9 mouse cellular contexts compared by ENCODE assay signal in genomic region chr17:34998526-34999430, GRCm38 (mm10). TPM values are rescaled to one million over a fixed set of nuclear protein-coding genes. Genes with fewer than 3 reads are reported as not detected.
DNase-seq lines count a peak whose midpoint lies in the region; ATAC-seq and TF ChIP-seq lines count a peak whose summit lies in the region.
"Had no signal": no experiment of that assay in that cellular context is flagged by ENCODE, and none has a peak within 500 bp of the region (broad histone marks: within the 10 kb centered on the region; RNA-seq: fewer than 3 reads in every experiment).

No protein-coding gene starts in this region.

- H3K27ac ChIP-seq in kidney, embryonic 15.5 days = no peak overlapping the region
- H3K27ac ChIP-seq in ES-E14 (ENCODE audit: insufficient read depth, low read depth, low read length, poor library complexity, severe bottlenecking) = 0 out of 2 replicates have a peak overlapping the region, but pooled peaks have one; percentile 8
- peak overlapping the region; percentile 79; the same call in 1 of the 2 replicates for H3K27ac ChIP-seq in embryonic facial prominence, embryonic 15.5 days (replicated peaks)
- H3K27ac ChIP-seq in liver, embryonic 13.5 days = peak overlapping the region; percentile 97

- H3K4me1 ChIP-seq in kidney, embryonic 15.5 days = peaks cover 51% of the 10 kb centered on the region
- peaks cover 13 to 18% of the 10 kb centered on the region in 2 experiments for H3K4me1 ChIP-seq in ES-E14 (ENCODE audit: control insufficient read depth in 2 of 2, insufficient read depth in 2 of 2, low read length in 2 of 2, poor library complexity in 1 of 2)
- peaks cover 44% of the 10 kb centered on the region for H3K4me1 ChIP-seq in embryonic facial prominence, embryonic 15.5 days
- peaks cover 66% of the 10 kb centered on the region for H3K4me1 ChIP-seq in liver, embryonic 13.5 days (replicated peaks)

- H3K4me2 ChIP-seq in kidney, embryonic 15.5 days = peak overlapping the region; percentile 96
- H3K4me2 ChIP-seq in embryonic facial prominence, embryonic 15.5 days (replicated peaks) = peak overlapping the region; percentile 95
- peak overlapping the region; percentile 85 for H3K4me2 ChIP-seq in liver, embryonic 13.5 days

- 92% methylated on average over 15 of the region's 15 CpGs for WGBS in kidney, embryonic 15.5 days
- WGBS in embryonic facial prominence, embryonic 15.5 days = 90% methylated on average over 15 of the region's 15 CpGs
- WGBS in liver, embryonic 13.5 days (ENCODE audit: insufficient replicate concordance) = 71% methylated on average over 15 of the region's 15 CpGs

- no peaks in the 10 kb centered on the region for H3K9me3 ChIP-seq in kidney, embryonic 15.5 days (replicated peaks)
- no peaks in the 10 kb centered on the region for H3K9me3 ChIP-seq in ES-E14 (ENCODE audit: control insufficient read depth, insufficient read depth, low read depth, low read length)
- no peaks in the 10 kb centered on the region for H3K9me3 ChIP-seq in embryonic facial prominence, embryonic 15.5 days (replicated peaks)
- H3K9me3 ChIP-seq in liver, embryonic 13.5 days (replicated peaks) = no peaks in the 10 kb centered on the region

- ATAC-seq in kidney, embryonic 15.5 days (replicated peaks; ENCODE audit: low FRiP score) = no peak
- ATAC-seq in embryonic facial prominence, embryonic 15.5 days (ENCODE audit: insufficient number of reproducible peaks, low FRiP score, low TSS enrichment, low read depth) = no peak
- ATAC-seq in liver, embryonic 13.5 days (ENCODE audit: low read depth) = no peak

- no peaks in the 10 kb centered on the region for H3K27me3 ChIP-seq in kidney, embryonic 15.5 days
- no peaks in the 10 kb centered on the region for H3K27me3 ChIP-seq in embryonic facial prominence, embryonic 15.5 days
- H3K27me3 ChIP-seq in liver, embryonic 13.5 days = no peaks in the 10 kb centered on the region

- in situ Hi-C loops in ES-E14 (cut with MboI; ENCODE audit: low sequenced_read_pairs in 2 of 2, unreplicated experiment in 2 of 2) = no loop called here

- DNase-seq in kidney, adult 8-10 months = no peak
- no peak for DNase-seq in ES-E14 (ENCODE audit: low read depth, low spot score)
- no peak for DNase-seq in liver, embryonic 13.5 days
- DNase-seq in right cerebral cortex, postnatal 4 days = no peak
- no peak for DNase-seq in urinary bladder, postnatal 4 days (ENCODE audit: low spot score in 2 of 2)
- no peak for DNase-seq in adrenal gland, postnatal 4 days (ENCODE audit: low spot score in 2 of 2)

- H3K9ac ChIP-seq in kidney, embryonic 15.5 days = no peak overlapping the region
- peak overlapping the region; percentile 86 for H3K9ac ChIP-seq in ES-E14 (ENCODE audit: insufficient read depth, low read depth, low read length, poor library complexity, severe bottlenecking)
- no peak overlapping the region for H3K9ac ChIP-seq in embryonic facial prominence, embryonic 15.5 days
- peak overlapping the region; percentile 86 for H3K9ac ChIP-seq in liver, embryonic 13.5 days

- H3K36me3 ChIP-seq in kidney, embryonic 15.5 days = peaks cover 34% of the 10 kb centered on the region
- H3K36me3 ChIP-seq in ES-E14 (ENCODE audit: control insufficient read depth, insufficient read depth, low read length, poor library complexity, severe bottlenecking) = peaks cover 12% of the 10 kb centered on the region
- peaks cover 19% of the 10 kb centered on the region for H3K36me3 ChIP-seq in embryonic facial prominence, embryonic 15.5 days
- H3K36me3 ChIP-seq in liver, embryonic 13.5 days = peaks cover 39% of the 10 kb centered on the region

- peak overlapping the region; percentile 82; the same call in 1 of the 2 replicates for H3K4me3 ChIP-seq in kidney, embryonic 15.5 days (replicated peaks)
- H3K4me3 ChIP-seq in ES-E14 (ENCODE audit: insufficient read depth in 1 of 2, low read depth in 1 of 2, low read length in 2 of 2, poor library complexity in 1 of 2, severe bottlenecking in 1 of 2) = peak overlapping the region; percentile 58 to 68; a peak in 3 of 4 replicates
- peak overlapping the region; percentile 89; the same call in 1 of the 2 replicates for H3K4me3 ChIP-seq in embryonic facial prominence, embryonic 15.5 days (replicated peaks)
- peak overlapping the region; percentile 79 for H3K4me3 ChIP-seq in liver, embryonic 13.5 days (replicated peaks)

TF ChIP-seq in ES-E14, 5 proteins besides CTCF, POLR2A, EP300 and RAD21:
- TF ChIP-seq CHD2 (IDR thresholded peaks at IDR 0.05; ENCODE audit: low read depth, low read length) (no peak), HCFC1 (IDR thresholded peaks at IDR 0.05; ENCODE audit: borderline replicate concordance, insufficient read depth, low read length) (no peak), ZNF384 (IDR thresholded peaks at IDR 0.05; ENCODE audit: low read depth, low read length) (no peak)

RNA-seq across cellular contexts. Expression of gene Vars, which starts 2.0 kb away (rescaled TPM):
- polyA plus RNA-seq in kidney, embryonic 15.5 days (2015; fragmentation: Nextera tagmentation; extraction: Ambion mirVana) = 128 and 140 TPM in 2 replicates
- 303 and 453 TPM in 2 replicates for total RNA-seq in ES-E14 (2012; rRNA removed)
- 108 and 114 TPM in 2 replicates for polyA plus RNA-seq in embryonic facial prominence, embryonic 15.5 days (2015; fragmentation: Nextera tagmentation; extraction: Ambion mirVana)
- 110 and 112 TPM in 2 replicates for polyA plus RNA-seq in liver, embryonic 13.5 days (2015; fragmentation: Nextera tagmentation; extraction: Ambion mirVana)
- 10 to 100 TPM; 77.9 to 89.1 TPM for total RNA-seq in adrenal gland, postnatal 4 days (2021)

RNA-seq across cellular contexts. Expression of gene Lsm2, which starts 17.1 kb away (rescaled TPM):
- 229 and 231 TPM in 2 replicates for polyA plus RNA-seq in kidney, embryonic 15.5 days (2015; fragmentation: Nextera tagmentation; extraction: Ambion mirVana)
- 52.1 and 64.4 TPM in 2 replicates for total RNA-seq in ES-E14 (2012; rRNA removed)
- polyA plus RNA-seq in embryonic facial prominence, embryonic 15.5 days (2015; fragmentation: Nextera tagmentation; extraction: Ambion mirVana) = 163 and 173 TPM in 2 replicates
- polyA plus RNA-seq in liver, embryonic 13.5 days (2015; fragmentation: Nextera tagmentation; extraction: Ambion mirVana) = 163 and 178 TPM in 2 replicates
- total RNA-seq in adrenal gland, postnatal 4 days (2021) = 10 to 100 TPM; 50.5 to 54.8 TPM

RNA-seq across cellular contexts. Expression of gene Vwa7, which starts 17.6 kb away (rescaled TPM):
- polyA plus RNA-seq in kidney, embryonic 15.5 days (2015; fragmentation: Nextera tagmentation; extraction: Ambion mirVana) = 0.19 and 0.29 TPM in 2 replicates
- total RNA-seq in ES-E14 (2012; rRNA removed) = 0.21 and 0.31 TPM in 2 replicates
- 0.43 and 0.58 TPM in 2 replicates for polyA plus RNA-seq in embryonic facial prominence, embryonic 15.5 days (2015; fragmentation: Nextera tagmentation; extraction: Ambion mirVana)
- 0.08 TPM in 2 replicates for polyA plus RNA-seq in liver, embryonic 13.5 days (2015; fragmentation: Nextera tagmentation; extraction: Ambion mirVana)
- 1 to 10 TPM; 1.2 to 1.5 TPM for total RNA-seq in adrenal gland, postnatal 4 days (2021)

RNA-seq across cellular contexts. Expression of gene Hspa1l, which starts 26.3 kb away (rescaled TPM):
- 0.81 and 1.6 TPM in 2 replicates for polyA plus RNA-seq in kidney, embryonic 15.5 days (2015; fragmentation: Nextera tagmentation; extraction: Ambion mirVana)
- total RNA-seq in ES-E14 (2012; rRNA removed) = 0.45 and 0.48 TPM in 2 replicates
- polyA plus RNA-seq in embryonic facial prominence, embryonic 15.5 days (2015; fragmentation: Nextera tagmentation; extraction: Ambion mirVana) = 0.71 and 0.77 TPM in 2 replicates
- polyA plus RNA-seq in liver, embryonic 13.5 days (2015; fragmentation: Nextera tagmentation; extraction: Ambion mirVana) = 0.10 and 0.34 TPM in 2 replicates
- total RNA-seq in adrenal gland, postnatal 4 days (2021) = 1 to 10 TPM in 1 of 2 experiments, under 1 TPM in 1; 0.39 to 1.3 TPM
- total RNA-seq: megakaryocyte progenitor cell, adult 5-6 weeks had no signal

RNA-seq across cellular contexts. Expression of gene Hspa1a, which starts 26.8 kb away (rescaled TPM):
- 7.8 and 8.4 TPM in 2 replicates for polyA plus RNA-seq in kidney, embryonic 15.5 days (2015; fragmentation: Nextera tagmentation; extraction: Ambion mirVana)
- total RNA-seq in ES-E14 (2012; rRNA removed) = 5.8 and 5.9 TPM in 2 replicates
- 19.5 and 19.7 TPM in 2 replicates for polyA plus RNA-seq in embryonic facial prominence, embryonic 15.5 days (2015; fragmentation: Nextera tagmentation; extraction: Ambion mirVana)
- polyA plus RNA-seq in liver, embryonic 13.5 days (2015; fragmentation: Nextera tagmentation; extraction: Ambion mirVana) = 2.1 and 2.3 TPM in 2 replicates
- 10 to 100 TPM; 12.6 to 14.5 TPM for total RNA-seq in adrenal gland, postnatal 4 days (2021)

Comparison
In these comparisons a context has a peak if more than half of its experiments do, and no peak if none do; other contexts are left out.
1. H3K9ac ChIP-seq: peak in ES-E14 (single experiment) and liver, embryonic 13.5 days (single experiment); none in kidney, embryonic 15.5 days (single experiment) and embryonic facial prominence, embryonic 15.5 days (single experiment).
2. Peak in every context shown above with its lines, with median percentiles within 50 percentile points of each other: H3K4me2 ChIP-seq and H3K4me3 ChIP-seq.